Mouse (Mus musculus) ES-Bruce4 (cell line): Measurements from ENCODE around the gene Lim2. TPM values are rescaled to one million over a fixed set of nuclear protein-coding genes. Genes with fewer than 3 reads are reported as not detected.
"Not testable (repeated sequence)": the region's sequence is repeated elsewhere in the genome, so short reads cannot be mapped to it uniquely, and the experiment has no call there.

Source experiments
- H3K27ac ChIP-seq: 2 replicates; pipeline ENCODE4 v1.5.1; 2012; ENCODE audit warnings: low read length, inconsistent platforms; ENCODE audit not compliant: insufficient read depth
- H3K27me3 ChIP-seq: 2 replicates; pipeline ENCODE4 v1.6.1; 2012; ENCODE audit warnings: mild to moderate bottlenecking, low read length, inconsistent platforms; ENCODE audit not compliant: control insufficient read depth, poor library complexity, insufficient read depth, severe bottlenecking
- H3K36me3 ChIP-seq: 2 replicates; pipeline ENCODE4 v1.6.1; 2012; ENCODE audit warnings: inconsistent platforms, mild to moderate bottlenecking, low read length, moderate library complexity; ENCODE audit not compliant: control insufficient read depth, poor library complexity, insufficient read depth, severe bottlenecking
- H3K4me1 ChIP-seq: one replicate; pipeline ENCODE4 v1.8.1; 2011; ENCODE audit warnings: low read length; ENCODE audit not compliant: control insufficient read depth, insufficient read depth
- H3K4me3 ChIP-seq: 2 replicates; pipeline ENCODE4 v1.5.1; 2011; ENCODE audit warnings: low read depth, mild to moderate bottlenecking, low read length
- H3K9ac ChIP-seq: 2 replicates; pipeline ENCODE4 v1.6.1; 2012; ENCODE audit warnings: low read depth, mild to moderate bottlenecking, inconsistent platforms; ENCODE audit not compliant: poor library complexity, severe bottlenecking
- H3K9me3 ChIP-seq: replicated peaks from 2 replicates; pipeline ENCODE4 v1.6.1; 2012; ENCODE audit warnings: mild to moderate bottlenecking, low read length, inconsistent platforms; ENCODE audit not compliant: control insufficient read depth, poor library complexity, insufficient read depth, severe bottlenecking
- CTCF ChIP-seq: IDR thresholded peaks from one replicate; pipeline ENCODE4 v1.8.1; 2011; ENCODE audit warnings: low read depth, low read length
- EP300 ChIP-seq: IDR thresholded peaks from 2 replicates; pipeline ENCODE4 v1.6.1; 2011; ENCODE audit warnings: low read depth, low read length; ENCODE audit not compliant: insufficient read depth
- POLR2A ChIP-seq: IDR thresholded peaks from one replicate; pipeline ENCODE4 v1.8.1; 2011; ENCODE audit warnings: low read length; ENCODE audit not compliant: insufficient read depth
- polyA plus RNA-seq: library from polyadenylated mRNA; stranded (reverse); fragments of >200 nt; gene quantifications from 2 replicates; pipeline ENCODE4 v1.2.4, GENCODE M21; 2011; ENCODE audit warnings: low read depth; ENCODE audit not compliant: missing spikeins, insufficient read depth, insufficient read length

The Lim2 gene
- polyA plus RNA-seq, 1 experiment, result 0.27 TPM

GRCm38 (mm10) chr7:43408131-43408553 is 19.3 kb upstream of the Lim2 start, which contains the start of gene Siglecg:
Gene Siglecg (plus strand): TSS chr7:43408204.
- no peak for TF ChIP-seq POLR2A
- TF ChIP-seq CTCF, result no peak
- no peak for TF ChIP-seq EP300

GRCm38 (mm10) chr7:43409084-43409483 is 18.4 kb upstream of the Lim2 start:
- Histone ChIP-seq H3K4me1 (peaks cover 2% of the 10 kb centered on the region), H3K9ac (no peak overlapping the region), H3K4me3 (no peak overlapping the region), H3K27me3 (no peaks in the 10 kb centered on the region; the same call in 1 of the 2 replicates), H3K36me3 (no peaks in the 10 kb centered on the region), H3K27ac (no peak overlapping the region), H3K9me3 (no peaks in the 10 kb centered on the region)
- TF ChIP-seq EP300 (no peak), POLR2A (no peak), CTCF (no peak)

More at GRCm38 (mm10) chr7:43408131-43408553, 19.3 kb upstream of the Lim2 start, which contains the start of gene Siglecg:
- Histone ChIP-seq H3K27me3 (no peaks in the 10 kb centered on the region; the same call in 1 of the 2 replicates), H3K9me3 (no peaks in the 10 kb centered on the region), H3K4me3 (no peak within 1 kb of the TSS), H3K27ac (no peak within 1 kb of the TSS), H3K9ac (no peak within 1 kb of the TSS), H3K36me3 (no peaks in the 10 kb centered on the region), H3K4me1 (peaks cover 2% of the 10 kb centered on the region)

GRCm38 (mm10) chr7:43411724-43412123 is 15.7 kb upstream of the Lim2 start:
- H3K27ac ChIP-seq, H3K36me3 ChIP-seq: not testable (repeated sequence)

DNA sequence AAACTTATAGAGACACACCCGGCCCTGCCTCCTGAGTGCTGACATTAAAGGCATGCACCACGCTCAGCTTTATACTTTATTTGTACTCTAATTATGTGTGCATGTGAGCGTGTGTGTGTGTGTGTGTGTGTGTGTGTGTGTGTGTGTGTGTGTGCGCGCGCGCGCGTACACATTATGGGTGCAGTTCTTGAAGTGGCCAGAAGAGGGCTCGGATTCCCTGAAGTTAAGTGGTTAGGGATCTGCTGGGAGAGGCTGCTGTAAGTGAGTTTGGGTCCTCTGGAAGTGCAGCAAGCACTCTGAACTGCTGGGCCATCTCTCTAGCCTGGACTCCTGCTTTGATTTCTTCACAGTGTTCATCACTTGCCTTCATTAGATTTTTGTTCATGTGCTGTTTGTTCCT is 10.2 kb upstream of the Lim2 start:
- H3K4me1 ChIP-seq, result no peaks in the 10 kb centered on the region
- no peak overlapping the region for H3K4me3 ChIP-seq
- no peaks in the 10 kb centered on the region for H3K27me3 ChIP-seq
- H3K9ac ChIP-seq, result no peak overlapping the region
- TF ChIP-seq POLR2A (no peak), CTCF (no peak), EP300 (no peak)
- no peaks in the 10 kb centered on the region for H3K9me3 ChIP-seq
- H3K36me3 ChIP-seq, result no peaks in the 10 kb centered on the region
- H3K27ac ChIP-seq, result no peak overlapping the region

More at GRCm38 (mm10) chr7:43411724-43412123, 15.7 kb upstream of the Lim2 start:
- H3K27me3 ChIP-seq, H3K4me3 ChIP-seq, H3K9ac ChIP-seq, H3K4me1 ChIP-seq, H3K9me3 ChIP-seq: not testable (repeated sequence)

DNA sequence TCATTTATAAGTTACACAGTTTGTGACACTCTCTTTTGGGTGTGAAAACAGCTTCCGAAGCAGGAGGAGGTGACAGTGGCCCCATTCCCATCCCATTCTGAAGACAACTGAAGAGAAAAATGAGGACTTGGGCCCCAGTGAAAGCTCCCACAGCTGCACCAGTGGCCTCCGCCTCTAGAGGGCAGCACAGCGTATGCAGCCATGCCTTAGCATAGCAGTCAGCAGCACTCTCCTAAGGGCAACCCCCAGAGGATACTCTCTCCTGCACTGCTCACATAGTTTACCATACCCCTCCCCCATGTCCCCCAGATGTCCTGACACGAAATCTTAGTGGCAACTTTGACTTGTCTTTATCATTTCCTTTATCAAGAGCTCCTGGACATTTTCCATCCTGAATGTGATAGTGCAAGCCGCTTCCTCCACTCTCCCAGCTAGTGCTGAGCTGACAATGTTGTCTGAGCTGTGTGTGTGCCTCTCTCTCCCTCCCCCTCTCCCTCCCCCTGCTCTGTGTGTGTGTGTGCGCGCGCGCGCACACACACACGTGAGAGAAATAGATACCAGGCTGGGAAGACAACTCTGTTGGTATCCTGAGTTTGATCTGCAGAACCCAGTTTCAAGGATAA is 4.4 kb upstream of the Lim2 start:
- H3K4me1 ChIP-seq, result no peaks in the 10 kb centered on the region
- peak; percentile 99 for TF ChIP-seq CTCF
- TF ChIP-seq POLR2A, result no peak
- TF ChIP-seq EP300, result 0 out of 2 replicates have a peak, but pooled peaks have one; percentile 48

GRCm38 (mm10) chr7:43423991-43424625 is 3.4 kb upstream of the Lim2 start:
- TF ChIP-seq EP300 (no peak), CTCF (no peak), POLR2A (no peak)
- Histone ChIP-seq H3K27ac (no peak overlapping the region), H3K9ac (no peak overlapping the region), H3K4me3 (no peak overlapping the region), H3K9me3 (no peaks in the 10 kb centered on the region), H3K27me3 (no peaks in the 10 kb centered on the region), H3K36me3 (no peaks in the 10 kb centered on the region), H3K4me1 (no peaks in the 10 kb centered on the region)

More for the DNA sequence above, 4.4 kb upstream of the Lim2 start:
- Histone ChIP-seq H3K27me3 (no peaks in the 10 kb centered on the region), H3K27ac (no peak overlapping the region), H3K36me3 (no peaks in the 10 kb centered on the region), H3K9ac (no peak overlapping the region), H3K9me3 (no peaks in the 10 kb centered on the region), H3K4me3 (no peak overlapping the region)
